Mouse (Mus musculus) lung, postnatal 25 days (tissue): ENCODE data around the gene Bpifb5.
A peak's percentile ranks its signal among the peaks of the same experiment; 100 is the strongest.
"Not testable (repeated sequence)": the region's sequence is repeated elsewhere in the genome, so short reads cannot be mapped to it uniquely, and the experiment has no call there.

Source experiments
- DNase-seq: peaks from one replicate; pipeline ENCODE4 v3.0.0; 2022; ENCODE audit warnings: low spot score

Gene Bpifb5

GRCm38 (mm10) chr2:154240771-154241170, 17.2 kb downstream of the Bpifb5 start:
- peak; percentile 50 for DNase-seq

- not testable (repeated sequence) for DNase-seq
Observed at GRCm38 (mm10) chr2:154242726-154243125, 19.2 kb downstream of the Bpifb5 start.

- DNase-seq, result no peak
Observed at GRCm38 (mm10) chr2:154243356-154244036, 20.0 kb downstream of the Bpifb5 start.

- DNase-seq, result no peak
Observed at GRCm38 (mm10) chr2:154245322-154245721, 21.8 kb downstream of the Bpifb5 start.

- not testable (repeated sequence) for DNase-seq
Observed at GRCm38 (mm10) chr2:154255254-154255653, 31.7 kb downstream of the Bpifb5 start.

- no peak for DNase-seq
Observed at GRCm38 (mm10) chr2:154255770-154256169, 32.2 kb downstream of the Bpifb5 start.

- not testable (repeated sequence) for DNase-seq
Observed at GRCm38 (mm10) chr2:154257554-154257953, 34.0 kb downstream of the Bpifb5 start, which contains the start of gene Bpifb9a. Gene Bpifb9a, plus strand, starts transcription at chr2:154257854.

GRCm38 (mm10) chr2:154264397-154264796, 40.9 kb downstream of the Bpifb5 start:
- DNase-seq, result not testable (repeated sequence)
